7 mouse cellular contexts compared by ENCODE assay signal in the genomic region with DNA sequence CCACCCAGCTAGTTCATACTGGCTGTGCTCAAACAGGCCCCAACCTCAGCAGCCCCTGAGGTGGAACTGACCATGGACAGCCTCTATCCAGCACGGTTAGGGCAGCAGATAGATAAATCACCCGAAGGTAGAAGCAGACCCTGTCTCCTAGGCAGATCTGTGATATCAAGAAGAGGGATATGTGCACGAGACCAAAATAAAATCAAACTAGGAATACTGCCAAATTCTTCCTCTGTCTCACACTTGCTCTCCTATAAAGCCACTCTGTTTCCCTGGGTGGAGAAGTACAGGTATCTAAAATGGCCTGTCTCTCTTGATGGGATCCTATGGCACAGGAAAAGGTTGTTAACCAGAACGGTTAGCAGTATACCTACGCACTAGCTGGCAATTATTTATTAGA. TPM values are rescaled to one million over a fixed set of nuclear protein-coding genes. Genes with fewer than 3 reads are reported as not detected.
DNase-seq lines count a peak whose midpoint lies in the region; ATAC-seq and TF ChIP-seq lines count a peak whose summit lies in the region.

No protein-coding gene starts in this region.

- peak overlapping the region; percentile 92 for H3K4me2 ChIP-seq in heart, embryonic 15.5 days
- no peak overlapping the region for H3K4me2 ChIP-seq in midbrain, embryonic 11.5 days
- H3K4me2 ChIP-seq in limb, embryonic 14.5 days (replicated peaks; ENCODE audit: low read depth, low read length, severe bottlenecking) = peak overlapping the region; percentile 99

- no peaks in the 10 kb centered on the region for H3K36me3 ChIP-seq in heart, embryonic 15.5 days
- no peaks in the 10 kb centered on the region for H3K36me3 ChIP-seq in midbrain, embryonic 10.5 days
- H3K36me3 ChIP-seq in midbrain, embryonic 11.5 days (ENCODE audit: control insufficient read depth, insufficient read depth, low read length) = no peaks in the 10 kb centered on the region
- no peaks in the 10 kb centered on the region for H3K36me3 ChIP-seq in limb, embryonic 14.5 days (ENCODE audit: control insufficient read depth, insufficient read depth, low read length)

- no peaks in the 10 kb centered on the region for H3K9me3 ChIP-seq in heart, embryonic 15.5 days (replicated peaks)
- H3K9me3 ChIP-seq in midbrain, embryonic 10.5 days (replicated peaks) = no peaks in the 10 kb centered on the region
- no peaks in the 10 kb centered on the region for H3K9me3 ChIP-seq in midbrain, embryonic 11.5 days (ENCODE audit: control insufficient read depth, low read length)
- H3K9me3 ChIP-seq in limb, embryonic 14.5 days (ENCODE audit: control insufficient read depth, low read length) = no peaks in the 10 kb centered on the region

- 29% methylated on average over 5 of the region's 5 CpGs for WGBS in heart, embryonic 15.5 days
- 87% methylated on average over 5 of the region's 5 CpGs for WGBS in midbrain, embryonic 10.5 days
- WGBS in midbrain, embryonic 11.5 days = 89% methylated on average over 5 of the region's 5 CpGs
- WGBS in limb, embryonic 14.5 days = 55% methylated on average over 5 of the region's 5 CpGs

- no peak for ATAC-seq in heart, embryonic 15.5 days (replicated peaks; ENCODE audit: insufficient number of reproducible peaks, insufficient read depth, low FRiP score, low read depth)
- ATAC-seq in midbrain, embryonic 11.5 days (ENCODE audit: low FRiP score) = no peak
- no peak for ATAC-seq in limb, embryonic 14.5 days (ENCODE audit: low FRiP score, low read depth)

- H3K4me1 ChIP-seq in heart, embryonic 15.5 days (replicated peaks) = peaks cover 17% of the 10 kb centered on the region
- H3K4me1 ChIP-seq in midbrain, embryonic 10.5 days = peaks cover 53% of the 10 kb centered on the region
- peaks cover 18% of the 10 kb centered on the region for H3K4me1 ChIP-seq in midbrain, embryonic 11.5 days (ENCODE audit: control insufficient read depth, insufficient read depth, low read length)
- peaks cover 7% of the 10 kb centered on the region for H3K4me1 ChIP-seq in limb, embryonic 14.5 days (ENCODE audit: control insufficient read depth, insufficient read depth, low read length)

- peak overlapping the region; percentile 98 for H3K4me3 ChIP-seq in heart, embryonic 15.5 days
- 0 out of 2 replicates have a peak overlapping the region, but pooled peaks have one; percentile 80 for H3K4me3 ChIP-seq in midbrain, embryonic 10.5 days
- H3K4me3 ChIP-seq in midbrain, embryonic 11.5 days (ENCODE audit: low read depth, low read length) = no peak overlapping the region
- H3K4me3 ChIP-seq in limb, embryonic 14.5 days (replicated peaks; ENCODE audit: low read length) = peak overlapping the region; percentile 54; the same call in 1 of the 2 replicates

- DNase-seq in heart, adult 9 months (ENCODE audit: low spot score in 2 of 2) = no peak
- no peak for DNase-seq in midbrain, embryonic 10.5 days (ENCODE audit: low spot score)
- no peak for DNase-seq in midbrain, embryonic 11.5 days (ENCODE audit: low spot score, missing footprints)
- DNase-seq in limb, embryonic 14.5 days (ENCODE audit: low spot score) = no peak
- no peak for DNase-seq in frontal cortex, postnatal 36 days (ENCODE audit: low spot score in 2 of 2)
- DNase-seq in layer of hippocampus, adult 11-12 months (ENCODE audit: low spot score) = no peak

- H3K27ac ChIP-seq in heart, embryonic 15.5 days = peak overlapping the region; percentile 99
- no peak overlapping the region for H3K27ac ChIP-seq in midbrain, embryonic 10.5 days (replicated peaks)
- no peak overlapping the region for H3K27ac ChIP-seq in midbrain, embryonic 11.5 days (ENCODE audit: low read depth, low read length)
- no peak overlapping the region for H3K27ac ChIP-seq in limb, embryonic 14.5 days (replicated peaks; ENCODE audit: low read depth, low read length)

- H3K27me3 ChIP-seq in heart, embryonic 15.5 days = no peaks in the 10 kb centered on the region
- H3K27me3 ChIP-seq in midbrain, embryonic 10.5 days (ENCODE audit: low read depth, poor library complexity, severe bottlenecking) = peaks cover 62% of the 10 kb centered on the region
- H3K27me3 ChIP-seq in midbrain, embryonic 11.5 days (ENCODE audit: control insufficient read depth, insufficient read depth, low read length) = peaks cover 13% of the 10 kb centered on the region
- H3K27me3 ChIP-seq in limb, embryonic 14.5 days (ENCODE audit: control insufficient read depth, insufficient read depth, low read length) = peaks cover 4% of the 10 kb centered on the region

- no peak for TF ChIP-seq POLR2A in limb, embryonic 14.5 days (IDR thresholded peaks at IDR 0.05; ENCODE audit: borderline replicate concordance, extremely low read depth, insufficient read depth, insufficient read length)

- H3K9ac ChIP-seq in heart, embryonic 15.5 days = 0 out of 2 replicates have a peak overlapping the region, but pooled peaks have one; percentile 98
- no peak overlapping the region for H3K9ac ChIP-seq in midbrain, embryonic 11.5 days (ENCODE audit: low read length)
- H3K9ac ChIP-seq in limb, embryonic 14.5 days (ENCODE audit: low read depth, low read length, severe bottlenecking) = no peak overlapping the region

RNA-seq across cellular contexts. Expression of gene Nrp1, which starts 2.2 kb away (rescaled TPM):
- 138 and 147 TPM in 2 replicates for polyA plus RNA-seq in heart, embryonic 15.5 days (2015; fragmentation: Nextera tagmentation; extraction: Ambion mirVana)
- 19.6 and 20.9 TPM in 2 replicates for polyA plus RNA-seq in midbrain, embryonic 10.5 days (2016; fragmentation: Nextera tagmentation; extraction: Ambion mirVana)
- 20.3 and 21.4 TPM in 2 replicates for polyA plus RNA-seq in midbrain, embryonic 11.5 days (2014; fragmentation: Nextera tagmentation; extraction: Ambion mirVana)
- polyA plus RNA-seq in limb, embryonic 14.5 days (2012; rRNA removed) = 33.8 and 34.3 TPM in 2 replicates
- 71.4 and 75.1 TPM in 2 replicates for polyA plus RNA-seq in limb, embryonic 14.5 days (2014; fragmentation: Nextera tagmentation; extraction: Ambion mirVana)
